Mouse (Mus musculus): ENCODE measurements at regions not wholly inside any gene's neighbourhood (a gene's known extent, or its start where the extent isn't known, plus 50 kb on each side); places are given as distances from the start of the nearest gene placed in this dataset.
A peak's percentile ranks its signal among the peaks of the same experiment; 100 is the strongest.

GRCm38 (mm10) chr2:143192256-143193164 is 114.2 kb downstream of the Otor start:
- Histone ChIP-seq H3K4me1 (ENCODE audit: insufficient read depth) (no peaks in the 10 kb centered on the region), H3K9me3 (ENCODE audit: low read length) (no peaks in the 10 kb centered on the region), H3K4me2 (ENCODE audit: low read depth, low read length) (no peak overlapping the region), H3K36me3 (replicated peaks; ENCODE audit: insufficient read depth, low read length) (no peaks in the 10 kb centered on the region), H3K27me3 (ENCODE audit: insufficient read depth, low read length) (no peaks in the 10 kb centered on the region), H3K4me3 (ENCODE audit: low read depth, low read length) (no peak overlapping the region), H3K27ac (ENCODE audit: low read depth) (no peak overlapping the region), H3K9ac (replicated peaks) (no peak overlapping the region)
- ATAC-seq (no peak), DNase-seq (no peak)
- TF ChIP-seq EP300 (IDR thresholded peaks at IDR 0.05; ENCODE audit: low read depth) (no peak), CTCF (IDR thresholded peaks at IDR 0.05; ENCODE audit: low read depth) (no peak)
- 59% methylated on average over 8 of the region's 8 CpGs for WGBS (ENCODE audit: insufficient replicate concordance)

- Histone ChIP-seq H3K9me3 (ENCODE audit: low read length) (no peaks in the 10 kb centered on the region), H3K4me3 (ENCODE audit: low read depth, low read length) (no peak overlapping the region), H3K9ac (replicated peaks) (no peak overlapping the region), H3K27me3 (ENCODE audit: insufficient read depth, low read length) (no peaks in the 10 kb centered on the region), H3K36me3 (replicated peaks; ENCODE audit: insufficient read depth, low read length) (no peaks in the 10 kb centered on the region), H3K27ac (ENCODE audit: low read depth) (no peak overlapping the region), H3K4me1 (ENCODE audit: insufficient read depth) (no peaks in the 10 kb centered on the region), H3K4me2 (ENCODE audit: low read depth, low read length) (no peak overlapping the region)
- no peak for DNase-seq
- no peak for ATAC-seq
- 65% methylated on average over 5 of the region's 5 CpGs for whole genome bisulfite sequencing (ENCODE audit: insufficient replicate concordance)
- TF ChIP-seq CTCF (IDR thresholded peaks at IDR 0.05; ENCODE audit: low read depth) (no peak), EP300 (IDR thresholded peaks at IDR 0.05; ENCODE audit: low read depth) (no peak)
These were observed 114.9 kb downstream of the Otor start for GRCm38 (mm10) chr2:143193165-143193551.

GRCm38 (mm10) chr2:143199583-143200249 is 121.4 kb downstream of the Otor start:
- whole genome bisulfite sequencing (ENCODE audit: insufficient replicate concordance) = 83% methylated on average over 11 of the region's 11 CpGs
- Histone ChIP-seq H3K4me3 (ENCODE audit: low read depth, low read length) (no peak overlapping the region), H3K27ac (ENCODE audit: low read depth) (no peak overlapping the region), H3K4me2 (ENCODE audit: low read depth, low read length) (no peak overlapping the region), H3K36me3 (replicated peaks; ENCODE audit: insufficient read depth, low read length) (no peaks in the 10 kb centered on the region), H3K27me3 (ENCODE audit: insufficient read depth, low read length) (no peaks in the 10 kb centered on the region), H3K9ac (replicated peaks) (no peak overlapping the region), H3K9me3 (ENCODE audit: low read length) (peaks cover 5% of the 10 kb centered on the region; the same call in 1 of the 2 replicates), H3K4me1 (ENCODE audit: insufficient read depth) (no peaks in the 10 kb centered on the region)
- TF ChIP-seq EP300 (IDR thresholded peaks at IDR 0.05; ENCODE audit: low read depth) = no peak
- TF ChIP-seq CTCF (IDR thresholded peaks at IDR 0.05; ENCODE audit: low read depth) = no peak
- no peak for DNase-seq
- ATAC-seq = no peak

- Histone ChIP-seq H3K4me2 (ENCODE audit: low read depth, low read length) (no peak overlapping the region), H3K9ac (replicated peaks) (no peak overlapping the region), H3K27me3 (ENCODE audit: insufficient read depth, low read length) (no peaks in the 10 kb centered on the region), H3K9me3 (ENCODE audit: low read length) (peaks cover 5% of the 10 kb centered on the region; the same call in 1 of the 2 replicates), H3K36me3 (replicated peaks; ENCODE audit: insufficient read depth, low read length) (no peaks in the 10 kb centered on the region), H3K27ac (ENCODE audit: low read depth) (no peak overlapping the region), H3K4me1 (ENCODE audit: insufficient read depth) (no peaks in the 10 kb centered on the region), H3K4me3 (ENCODE audit: low read depth, low read length) (no peak overlapping the region)
- TF ChIP-seq CTCF (IDR thresholded peaks at IDR 0.05; ENCODE audit: low read depth) = no peak
- no peak for TF ChIP-seq EP300 (IDR thresholded peaks at IDR 0.05; ENCODE audit: low read depth)
- ATAC-seq (no peak), DNase-seq (no peak)
These were observed 127.8 kb downstream of the Otor start for GRCm38 (mm10) chr2:143206053-143206452.

- Histone ChIP-seq H3K4me1 (ENCODE audit: insufficient read depth) (no peaks in the 10 kb centered on the region), H3K4me2 (ENCODE audit: low read depth, low read length) (no peak overlapping the region), H3K4me3 (ENCODE audit: low read depth, low read length) (no peak overlapping the region), H3K27me3 (ENCODE audit: insufficient read depth, low read length) (no peaks in the 10 kb centered on the region), H3K9ac (replicated peaks) (no peak overlapping the region), H3K36me3 (replicated peaks; ENCODE audit: insufficient read depth, low read length) (no peaks in the 10 kb centered on the region), H3K9me3 (ENCODE audit: low read length) (peaks cover 5% of the 10 kb centered on the region; the same call in 1 of the 2 replicates), H3K27ac (ENCODE audit: low read depth) (no peak overlapping the region)
- no peak for TF ChIP-seq CTCF (IDR thresholded peaks at IDR 0.05; ENCODE audit: low read depth)
- TF ChIP-seq EP300 (IDR thresholded peaks at IDR 0.05; ENCODE audit: low read depth) = no peak
- peak; percentile 11 for DNase-seq
- WGBS (ENCODE audit: insufficient replicate concordance) = 42% methylated on average over 5 of the region's 5 CpGs
- no peak for ATAC-seq
These were observed 128.9 kb downstream of the Otor start for GRCm38 (mm10) chr2:143207191-143207590.

GRCm38 (mm10) chr2:143217251-143217650 is 139.0 kb downstream of the Otor start:
- no peak for ATAC-seq
- no peak overlapping the region for H3K4me2 ChIP-seq (ENCODE audit: low read depth, low read length)
- H3K27ac ChIP-seq (ENCODE audit: low read depth) = no peak overlapping the region
- no peak overlapping the region for H3K9ac ChIP-seq (replicated peaks)
- 0 out of 2 replicates have a peak, but pooled peaks cover 6% of the 10 kb centered on the region for H3K9me3 ChIP-seq (ENCODE audit: low read length)
- DNase-seq = no peak
- no peak overlapping the region for H3K4me3 ChIP-seq (ENCODE audit: low read depth, low read length)
- no peaks in the 10 kb centered on the region for H3K36me3 ChIP-seq (replicated peaks; ENCODE audit: insufficient read depth, low read length)
- H3K27me3 ChIP-seq (ENCODE audit: insufficient read depth, low read length) = no peaks in the 10 kb centered on the region
- H3K4me1 ChIP-seq (ENCODE audit: insufficient read depth) = no peaks in the 10 kb centered on the region
- whole genome bisulfite sequencing (ENCODE audit: insufficient replicate concordance) = 64% methylated on average over 5 of the region's 5 CpGs
- TF ChIP-seq EP300 (IDR thresholded peaks at IDR 0.05; ENCODE audit: low read depth) (no peak), CTCF (IDR thresholded peaks at IDR 0.05; ENCODE audit: low read depth) (no peak)
